8 mouse cellular contexts compared by ENCODE assay signal in the genomic region with DNA sequence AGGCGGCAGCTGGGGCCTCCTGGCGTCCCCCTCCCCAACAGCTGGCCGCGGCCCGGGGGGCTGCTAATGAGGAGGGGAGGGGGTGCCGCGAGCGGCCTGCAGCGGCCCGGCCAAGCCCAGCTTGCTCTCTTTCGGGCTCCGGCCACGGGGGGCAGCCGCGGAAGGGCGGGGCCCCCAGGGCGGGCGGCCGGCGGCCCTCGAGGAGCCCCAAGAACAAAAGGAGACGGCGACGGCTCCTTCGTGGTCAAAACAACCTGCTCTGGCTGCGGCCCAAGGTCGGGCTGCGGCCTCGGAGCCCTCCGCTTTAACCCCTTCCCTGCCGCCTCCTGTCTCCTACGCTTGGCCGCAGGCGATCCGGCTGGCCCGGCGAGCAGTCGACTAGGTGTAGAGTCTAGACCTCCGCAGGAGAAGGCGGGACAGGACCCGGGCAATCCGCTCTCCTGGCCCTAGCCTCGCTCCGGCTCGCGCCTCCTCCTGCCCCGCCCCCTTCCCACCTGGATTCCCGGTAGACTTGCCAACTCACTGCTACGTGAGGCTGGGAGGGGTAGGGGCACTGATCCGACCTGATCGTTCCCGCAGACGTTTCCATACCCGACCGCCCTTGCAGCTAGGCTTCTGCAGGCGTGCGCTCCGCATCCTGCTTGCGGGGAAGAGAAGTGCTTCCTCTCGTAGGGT. TPM values are rescaled to one million over a fixed set of nuclear protein-coding genes. Genes with fewer than 3 reads are reported as not detected.
DNase-seq lines count a peak whose midpoint lies in the region; ATAC-seq and TF ChIP-seq lines count a peak whose summit lies in the region.

No protein-coding gene starts in this region.

- DNase-seq in brain, embryonic 14.5 days (ENCODE audit: low read depth): peak; percentile 65
- peak; percentile 69 for DNase-seq in hindbrain, embryonic 10.5 days (ENCODE audit: low spot score)
- peak; percentile 65 for DNase-seq in layer of hippocampus, adult 9-11 months
- peak; percentile 67 for DNase-seq in lung, embryonic 14.5 days
- peak; percentile 67 for DNase-seq in ovary, postnatal 14 days (ENCODE audit: low spot score)
- no peak for DNase-seq in spleen, postnatal 10 days (ENCODE audit: low spot score in 2 of 2)

- ATAC-seq in CD4-positive, CD25-positive, alpha-beta regulatory T cell, adult 4 months: peak; percentile 46
- ATAC-seq in forebrain, embryonic 12.5 days (ENCODE audit: low FRiP score): peak; percentile 47
- peak; percentile 73 for ATAC-seq in lung, embryonic 14.5 days (ENCODE audit: insufficient read depth)

- peak overlapping the region; percentile 60 for H3K9ac ChIP-seq in forebrain, embryonic 12.5 days
- peak overlapping the region; percentile 75 for H3K9ac ChIP-seq in lung, embryonic 14.5 days

- WGBS in forebrain, embryonic 12.5 days: under 1% methylated on average over 49 of the region's 60 CpGs
- WGBS in hindbrain, embryonic 10.5 days: under 1% methylated on average over 60 of the region's 60 CpGs
- under 1% methylated on average over 50 of the region's 60 CpGs for WGBS in lung, embryonic 14.5 days

- H3K4me1 ChIP-seq in forebrain, embryonic 12.5 days: peaks cover 33% of the 10 kb centered on the region
- H3K4me1 ChIP-seq in hindbrain, embryonic 10.5 days (replicated peaks): peaks cover 36% of the 10 kb centered on the region
- peaks cover 4% of the 10 kb centered on the region; the same call in 1 of the 2 replicates for H3K4me1 ChIP-seq in lung, embryonic 14.5 days (ENCODE audit: insufficient read depth)

- H3K4me2 ChIP-seq in forebrain, embryonic 12.5 days: peak overlapping the region; percentile 100
- H3K4me2 ChIP-seq in lung, embryonic 14.5 days: peak overlapping the region; percentile 94

- no peaks in the 10 kb centered on the region for H3K9me3 ChIP-seq in forebrain, embryonic 12.5 days
- H3K9me3 ChIP-seq in hindbrain, embryonic 10.5 days: no peaks in the 10 kb centered on the region
- no peaks in the 10 kb centered on the region for H3K9me3 ChIP-seq in lung, embryonic 14.5 days (ENCODE audit: low read depth, low read length)

- TF ChIP-seq POLR2A in brain, embryonic 14.5 days (IDR thresholded peaks at IDR 0.05; ENCODE audit: borderline replicate concordance, extremely low read depth, insufficient read depth, insufficient read length, poor library complexity, severe bottlenecking): no peak

- peaks cover 87% of the 10 kb centered on the region for H3K27me3 ChIP-seq in forebrain, embryonic 12.5 days
- H3K27me3 ChIP-seq in hindbrain, embryonic 10.5 days (ENCODE audit: insufficient read depth, poor library complexity, severe bottlenecking): peaks cover 83% of the 10 kb centered on the region
- peaks cover 61% of the 10 kb centered on the region for H3K27me3 ChIP-seq in lung, embryonic 14.5 days (ENCODE audit: insufficient read depth, low read length)

- H3K36me3 ChIP-seq in forebrain, embryonic 12.5 days (replicated peaks): no peaks in the 10 kb centered on the region
- H3K36me3 ChIP-seq in hindbrain, embryonic 10.5 days: no peaks in the 10 kb centered on the region
- no peaks in the 10 kb centered on the region for H3K36me3 ChIP-seq in lung, embryonic 14.5 days (ENCODE audit: insufficient read depth)

- peak overlapping the region; percentile 61 for H3K4me3 ChIP-seq in forebrain, embryonic 12.5 days (replicated peaks)
- H3K4me3 ChIP-seq in hindbrain, embryonic 10.5 days: peak overlapping the region; percentile 69
- peak overlapping the region; percentile 59 for H3K4me3 ChIP-seq in lung, embryonic 14.5 days (ENCODE audit: low read depth, low read length)

- TF ChIP-seq CTCF in brain, embryonic 14.5 days (IDR thresholded peaks at IDR 0.05; ENCODE audit: borderline replicate concordance, extremely low read depth, insufficient read depth, insufficient read length): no peak
- TF ChIP-seq CTCF in lung, embryonic 14.5 days (IDR thresholded peaks at IDR 0.05; ENCODE audit: low read depth): no peak

- 0 out of 2 replicates have a peak overlapping the region, but pooled peaks have one; percentile 21 for H3K27ac ChIP-seq in forebrain, embryonic 12.5 days
- peak overlapping the region; percentile 87 for H3K27ac ChIP-seq in hindbrain, embryonic 10.5 days
- H3K27ac ChIP-seq in lung, embryonic 14.5 days (ENCODE audit: low read depth): peak overlapping the region; percentile 76

RNA-seq across cellular contexts. Expression of a gene that starts 2.1 kb away (rescaled TPM):
- 1 to 10 TPM; 1.4 to 2.8 TPM for polyA plus RNA-seq in CD4-positive, CD25-positive, alpha-beta regulatory T cell, adult 4 months (2017; shearing (Covaris generic))
- polyA plus RNA-seq in brain, embryonic 14.5 days (2012; rRNA removed): 12.3 and 16.8 TPM in 2 replicates
- 2.1 and 2.3 TPM in 2 replicates for polyA plus RNA-seq in forebrain, embryonic 12.5 days (2016; fragmentation: Nextera tagmentation; extraction: Ambion mirVana)
- polyA plus RNA-seq in hindbrain, embryonic 10.5 days (2016; fragmentation: Nextera tagmentation; extraction: Ambion mirVana): 1.6 and 1.8 TPM in 2 replicates
- polyA plus RNA-seq in lung, embryonic 14.5 days (2014; fragmentation: Nextera tagmentation; extraction: Ambion mirVana): 11.6 and 13.0 TPM in 2 replicates

RNA-seq across cellular contexts. Expression of a gene that starts 41.7 kb away (rescaled TPM):
- 10 to 100 TPM; 48.1 to 54.3 TPM for polyA plus RNA-seq in CD4-positive, CD25-positive, alpha-beta regulatory T cell, adult 4 months (2017; shearing (Covaris generic))
- 10.9 and 14.4 TPM in 2 replicates for polyA plus RNA-seq in brain, embryonic 14.5 days (2012; rRNA removed)
- 3.3 and 3.6 TPM in 2 replicates for polyA plus RNA-seq in forebrain, embryonic 12.5 days (2016; fragmentation: Nextera tagmentation; extraction: Ambion mirVana)
- polyA plus RNA-seq in hindbrain, embryonic 10.5 days (2016; fragmentation: Nextera tagmentation; extraction: Ambion mirVana): 2.4 and 2.9 TPM in 2 replicates
- 2.3 TPM in 2 replicates for polyA plus RNA-seq in lung, embryonic 14.5 days (2014; fragmentation: Nextera tagmentation; extraction: Ambion mirVana)

Comparison
In these comparisons a context has a peak if more than half of its experiments do, and no peak if none do; other contexts are left out.
1. DNase-seq: peak in brain, embryonic 14.5 days (single experiment), hindbrain, embryonic 10.5 days (single experiment), layer of hippocampus, adult 9-11 months (single experiment), lung, embryonic 14.5 days (single experiment) and ovary, postnatal 14 days (single experiment); none in spleen, postnatal 10 days (0 of 2).
2. H3K27ac ChIP-seq: peak in every context shown above with its lines; median percentile 87 in hindbrain, embryonic 10.5 days; 76 in lung, embryonic 14.5 days; 21 in forebrain, embryonic 12.5 days.
3. Peak in every context shown above with its lines, with median percentiles within 50 percentile points of each other: ATAC-seq and H3K4me3 ChIP-seq.